Mouse (Mus musculus) activated CD4-positive, CD25-positive, alpha-beta regulatory T cell, adult 9 weeks (primary cell): ENCODE measurements around the gene Vrk1. TPM values are rescaled to one million over a fixed set of nuclear protein-coding genes. Genes with fewer than 3 reads are reported as not detected.

ENCODE experiments used
- polyA plus RNA-seq: library from polyadenylated mRNA; unstranded; fragments of 100-300 nt; shearing (Covaris generic); gene quantifications from one replicate; pipeline ENCODE4 v1.2.1, GENCODE M21; 2017

Gene Vrk1
- polyA plus RNA-seq: 102 TPM

DNA sequence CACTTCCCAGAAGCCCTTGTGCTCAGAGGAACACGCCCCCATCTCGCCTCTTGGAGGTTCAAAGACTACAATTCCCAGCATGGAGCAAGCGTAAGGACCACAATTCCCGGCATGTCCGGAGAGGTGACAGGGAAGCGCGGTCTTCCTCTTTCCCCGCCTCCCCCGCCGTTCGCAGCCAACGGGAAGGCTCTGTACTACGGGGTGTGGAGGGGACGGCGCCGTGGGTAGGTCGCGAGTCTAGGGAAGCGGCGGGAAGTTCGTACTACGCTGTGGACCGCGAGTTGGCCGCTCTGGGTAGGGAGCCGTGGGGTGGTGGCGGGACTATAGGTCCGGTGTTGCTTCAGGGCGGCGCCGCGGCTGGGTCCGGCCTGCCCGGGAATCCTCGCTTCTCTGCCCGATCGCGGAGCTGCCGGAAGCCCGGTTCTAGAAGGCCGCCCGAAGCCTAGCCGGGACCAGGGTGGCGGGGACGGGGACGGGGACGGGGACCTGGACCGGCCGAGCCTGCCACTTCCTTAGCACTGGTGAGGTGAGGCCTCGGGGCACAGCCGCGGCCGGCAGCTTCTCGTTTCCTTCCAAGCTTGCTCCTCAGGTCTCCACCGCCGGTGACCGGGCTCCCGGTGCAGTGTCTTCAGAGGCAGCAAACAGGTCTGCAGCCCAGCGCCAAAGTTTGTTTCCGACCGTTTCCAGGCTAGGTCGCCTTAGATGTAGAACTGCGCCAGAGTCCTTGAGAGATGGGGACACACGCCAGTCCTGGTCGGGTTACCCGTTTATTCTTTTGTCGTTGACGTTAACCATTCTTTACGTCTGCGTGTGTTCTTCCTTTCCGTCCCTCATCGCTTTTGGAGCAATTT, at the start of gene Vrk1:
Vrk1 (plus strand) TSS at position 164 of the 851 bp plus-strand sequence.

Other genes with a start within 250 kb of the Vrk1 start
- gene Papola, start 225.5 kb upstream of the Vrk1 start, polyA plus RNA-seq: 329 TPM